Mouse (Mus musculus): ENCODE data around the gene Mtx1. TPM values are rescaled to one million over a fixed set of nuclear protein-coding genes. Genes with fewer than 3 reads are reported as not detected.

Gene Mtx1
- polyA plus RNA-seq, 2 experiments: 83.2 to 101 TPM

DNA sequence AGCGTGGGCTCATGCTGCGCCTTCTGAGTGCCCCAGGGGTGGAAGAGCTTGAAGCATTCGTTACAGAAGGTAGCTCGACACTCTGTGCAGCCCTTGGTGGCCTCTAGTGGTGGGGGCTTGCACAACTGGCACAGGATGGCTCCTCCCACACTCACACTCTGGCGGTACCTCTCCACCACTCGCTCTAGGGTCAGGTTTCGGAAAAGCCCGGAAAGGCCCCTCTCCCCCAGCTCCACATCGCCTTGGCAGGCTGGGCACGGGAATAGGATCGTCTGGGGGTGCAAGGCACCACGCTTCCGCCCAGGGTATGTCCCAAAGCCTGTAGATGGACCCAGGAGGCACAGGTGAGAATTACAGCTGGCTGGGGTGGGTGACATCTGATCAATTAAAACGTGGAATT lies 16.7 kb upstream of the Mtx1 start:
- TF ChIP-seq EP300 (IDR thresholded peaks at IDR 0.05; ENCODE audit: low read depth) (no peak), CTCF (IDR thresholded peaks at IDR 0.05; ENCODE audit: low read depth) (peak; percentile 62)
- DNase-seq (ENCODE audit: low read depth in 3 of 3, low spot score in 3 of 3): no peak
- Histone ChIP-seq H3K9ac (replicated peaks) (no peak overlapping the region), H3K27ac (no peak overlapping the region), H3K4me2 (ENCODE audit: low read depth) (no peak overlapping the region), H3K27me3 (ENCODE audit: control insufficient read depth, insufficient read depth, low read length) (peaks cover 20% of the 10 kb centered on the region), H3K4me3 (ENCODE audit: insufficient read depth in 1 of 2, low read depth in 2 of 2, low read length in 2 of 2) (no peak overlapping the region), H3K9me3 (ENCODE audit: control insufficient read depth, low read length) (no peaks in the 10 kb centered on the region), H3K36me3 (replicated peaks; ENCODE audit: control insufficient read depth, insufficient read depth, low read depth) (no peaks in the 10 kb centered on the region), H3K4me1 (replicated peaks; ENCODE audit: control insufficient read depth in 2 of 2, insufficient read depth in 2 of 2, low read length in 1 of 2) (peaks cover 3 to 9% of the 10 kb centered on the region in 2 experiments)
- no peak for ATAC-seq (ENCODE audit: insufficient read depth)
- 23% methylated on average over 14 of the region's 14 CpGs for WGBS (ENCODE audit: insufficient replicate concordance)

DNA sequence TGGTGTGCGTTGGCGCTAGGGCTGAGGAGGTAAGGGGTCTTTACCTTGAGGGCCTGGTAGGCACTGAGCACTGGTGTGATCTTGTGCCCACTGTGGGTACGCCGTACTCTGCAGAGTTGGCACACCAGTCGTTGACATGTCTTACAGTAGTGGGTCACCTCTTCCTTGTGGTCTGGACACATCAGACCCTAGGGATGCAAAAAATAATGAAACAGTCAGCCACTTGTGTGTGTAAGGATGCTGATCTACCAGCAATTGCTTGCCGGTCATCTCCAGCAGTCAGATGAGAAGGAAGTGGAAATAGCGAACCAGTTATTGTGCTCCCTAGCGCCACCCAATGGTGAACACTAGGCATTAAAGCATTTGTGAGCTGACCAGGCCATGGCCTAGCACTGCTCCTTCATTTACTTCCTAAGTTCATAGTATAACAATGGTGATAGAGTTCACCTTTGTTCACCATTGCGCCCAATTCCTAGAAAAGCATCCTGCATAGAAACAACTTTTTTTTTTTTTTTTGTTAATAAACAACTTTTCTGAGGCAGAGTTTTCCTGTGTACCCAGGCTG lies 15.5 kb upstream of the Mtx1 start:
- no peak overlapping the region for H3K9ac ChIP-seq (replicated peaks)
- WGBS (ENCODE audit: insufficient replicate concordance): 55% methylated on average over 9 of the region's 9 CpGs
- no peak overlapping the region for H3K27ac ChIP-seq
- H3K36me3 ChIP-seq (replicated peaks; ENCODE audit: control insufficient read depth, insufficient read depth, low read depth): no peaks in the 10 kb centered on the region
- H3K27me3 ChIP-seq (ENCODE audit: control insufficient read depth, insufficient read depth, low read length): peaks cover 20% of the 10 kb centered on the region
- no peaks in the 10 kb centered on the region for H3K9me3 ChIP-seq (ENCODE audit: control insufficient read depth, low read length)
- DNase-seq (ENCODE audit: low read depth in 3 of 3, low spot score in 3 of 3): peak in 2 of 3 experiments; percentile 44
- H3K4me3 ChIP-seq (ENCODE audit: insufficient read depth in 1 of 2, low read depth in 2 of 2, low read length in 2 of 2): no peak overlapping the region
- ATAC-seq (ENCODE audit: insufficient read depth): no peak
- no peak for TF ChIP-seq EP300 (IDR thresholded peaks at IDR 0.05; ENCODE audit: low read depth)
- peak; percentile 79 for TF ChIP-seq CTCF (IDR thresholded peaks at IDR 0.05; ENCODE audit: low read depth)
- peaks cover 3 to 7% of the 10 kb centered on the region in 2 experiments for H3K4me1 ChIP-seq (replicated peaks; ENCODE audit: control insufficient read depth in 2 of 2, insufficient read depth in 2 of 2, low read length in 1 of 2)
- no peak overlapping the region for H3K4me2 ChIP-seq (ENCODE audit: low read depth)

DNA sequence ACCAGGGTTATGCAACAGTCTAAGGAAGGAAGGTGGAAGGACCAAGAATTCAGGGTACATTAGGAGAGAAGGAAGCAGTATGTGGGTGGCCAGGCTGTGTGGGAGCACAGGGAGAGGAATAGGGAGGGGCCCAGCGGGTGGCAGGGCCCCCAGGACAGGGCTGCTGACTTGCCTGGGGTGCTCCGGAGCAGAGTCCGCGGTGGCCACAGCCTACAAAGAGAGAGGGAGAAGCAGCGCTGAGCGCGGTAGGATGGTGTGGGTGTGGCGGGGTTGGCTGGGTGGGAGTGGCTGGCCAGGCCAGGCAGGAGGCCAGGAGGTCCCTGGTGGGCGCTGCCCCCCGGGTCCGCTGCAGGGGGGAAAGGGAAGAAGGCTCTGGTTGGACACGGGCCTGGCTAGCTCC lies 11.6 kb upstream of the Mtx1 start:
- Histone ChIP-seq H3K4me1 (replicated peaks; ENCODE audit: control insufficient read depth in 2 of 2, insufficient read depth in 2 of 2, low read length in 1 of 2) (no peaks in the 10 kb centered on the region), H3K9me3 (ENCODE audit: control insufficient read depth, low read length) (no peaks in the 10 kb centered on the region), H3K36me3 (replicated peaks; ENCODE audit: control insufficient read depth, insufficient read depth, low read depth) (no peaks in the 10 kb centered on the region), H3K27me3 (ENCODE audit: control insufficient read depth, insufficient read depth, low read length) (no peaks in the 10 kb centered on the region), H3K4me2 (ENCODE audit: low read depth) (no peak overlapping the region), H3K4me3 (ENCODE audit: insufficient read depth in 1 of 2, low read depth in 2 of 2, low read length in 2 of 2) (no peak overlapping the region), H3K27ac (no peak overlapping the region), H3K9ac (replicated peaks) (no peak overlapping the region)
- WGBS (ENCODE audit: insufficient replicate concordance): 61% methylated on average over 10 of the region's 12 CpGs
- TF ChIP-seq EP300 (IDR thresholded peaks at IDR 0.05; ENCODE audit: low read depth): no peak
- no peak for TF ChIP-seq CTCF (IDR thresholded peaks at IDR 0.05; ENCODE audit: low read depth)
- DNase-seq (ENCODE audit: low read depth in 3 of 3, low spot score in 3 of 3) (no peak), ATAC-seq (ENCODE audit: insufficient read depth) (no peak)

DNA sequence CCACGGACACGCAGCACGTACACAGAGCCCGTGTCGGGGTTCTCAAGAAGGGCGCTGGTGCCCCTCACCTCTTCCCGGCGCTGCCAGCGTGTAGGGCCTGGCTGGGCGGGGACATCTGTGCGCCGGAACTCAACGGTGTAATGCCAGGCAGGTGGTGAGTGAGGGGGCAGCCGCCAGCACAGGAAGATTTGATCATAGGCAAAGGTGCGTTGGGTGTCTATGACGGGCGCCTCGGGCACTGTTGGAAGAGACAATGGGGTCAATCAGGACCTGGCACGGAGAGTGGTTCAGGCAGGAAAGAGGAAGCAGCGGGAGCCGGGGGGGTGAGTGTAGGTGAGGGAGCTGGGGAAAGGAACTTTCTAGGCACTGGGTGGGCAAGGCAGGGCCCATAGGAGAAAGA lies 10.8 kb upstream of the Mtx1 start:
- H3K4me1 ChIP-seq (replicated peaks; ENCODE audit: control insufficient read depth in 2 of 2, insufficient read depth in 2 of 2, low read length in 1 of 2): no peaks in the 10 kb centered on the region
- WGBS (ENCODE audit: insufficient replicate concordance): 72% methylated on average over 21 of the region's 21 CpGs

DNA sequence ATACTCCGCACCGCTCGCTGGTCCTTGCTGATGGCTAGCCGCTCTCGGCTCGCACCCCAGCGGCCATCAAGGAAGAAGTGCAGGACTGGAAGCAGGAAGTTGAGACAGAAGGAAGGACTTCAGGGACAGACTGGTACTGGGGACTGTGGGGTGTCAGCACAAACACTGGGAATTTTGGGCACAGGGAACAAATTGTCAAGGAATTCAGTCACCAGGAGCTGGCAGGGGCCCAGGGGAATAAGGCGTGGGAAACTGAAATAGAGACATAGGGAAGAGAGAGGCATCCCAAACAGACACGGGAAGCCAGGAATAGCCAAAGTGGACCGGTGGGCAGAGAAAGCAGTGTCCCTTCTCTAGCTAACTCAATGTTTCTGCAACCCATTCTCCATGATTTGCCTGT lies 9.6 kb upstream of the Mtx1 start:
- ATAC-seq (ENCODE audit: insufficient read depth) (no peak), DNase-seq (ENCODE audit: low read depth in 3 of 3, low spot score in 3 of 3) (no peak)
- Histone ChIP-seq H3K27me3 (ENCODE audit: control insufficient read depth, insufficient read depth, low read length) (no peaks in the 10 kb centered on the region), H3K9ac (replicated peaks) (no peak overlapping the region), H3K27ac (no peak overlapping the region), H3K9me3 (ENCODE audit: control insufficient read depth, low read length) (no peaks in the 10 kb centered on the region), H3K4me2 (ENCODE audit: low read depth) (no peak overlapping the region), H3K4me1 (replicated peaks; ENCODE audit: control insufficient read depth in 2 of 2, insufficient read depth in 2 of 2, low read length in 1 of 2) (no peaks in the 10 kb centered on the region), H3K4me3 (ENCODE audit: insufficient read depth in 1 of 2, low read depth in 2 of 2, low read length in 2 of 2) (no peak overlapping the region), H3K36me3 (replicated peaks; ENCODE audit: control insufficient read depth, insufficient read depth, low read depth) (no peaks in the 10 kb centered on the region)
- TF ChIP-seq EP300 (IDR thresholded peaks at IDR 0.05; ENCODE audit: low read depth) (no peak), CTCF (IDR thresholded peaks at IDR 0.05; ENCODE audit: low read depth) (no peak)
- WGBS (ENCODE audit: insufficient replicate concordance): 78% methylated on average over 10 of the region's 10 CpGs

More for the DNA sequence above, 10.8 kb upstream of the Mtx1 start:
- Histone ChIP-seq H3K27ac (no peak overlapping the region), H3K9me3 (ENCODE audit: control insufficient read depth, low read length) (no peaks in the 10 kb centered on the region), H3K27me3 (ENCODE audit: control insufficient read depth, insufficient read depth, low read length) (no peaks in the 10 kb centered on the region), H3K4me3 (ENCODE audit: insufficient read depth in 1 of 2, low read depth in 2 of 2, low read length in 2 of 2) (no peak overlapping the region), H3K9ac (replicated peaks) (no peak overlapping the region), H3K4me2 (ENCODE audit: low read depth) (no peak overlapping the region), H3K36me3 (replicated peaks; ENCODE audit: control insufficient read depth, insufficient read depth, low read depth) (no peaks in the 10 kb centered on the region)
- no peak for ATAC-seq (ENCODE audit: insufficient read depth)
- TF ChIP-seq EP300 (IDR thresholded peaks at IDR 0.05; ENCODE audit: low read depth) (no peak), CTCF (IDR thresholded peaks at IDR 0.05; ENCODE audit: low read depth) (no peak)
- no peak for DNase-seq (ENCODE audit: low read depth in 3 of 3, low spot score in 3 of 3)
